Mouse (Mus musculus): ENCODE measurements at regions not wholly inside any gene's neighbourhood (a gene's known extent, or its start where the extent isn't known, plus 50 kb on each side); places are given as distances from the start of the nearest gene placed in this dataset.

DNA sequence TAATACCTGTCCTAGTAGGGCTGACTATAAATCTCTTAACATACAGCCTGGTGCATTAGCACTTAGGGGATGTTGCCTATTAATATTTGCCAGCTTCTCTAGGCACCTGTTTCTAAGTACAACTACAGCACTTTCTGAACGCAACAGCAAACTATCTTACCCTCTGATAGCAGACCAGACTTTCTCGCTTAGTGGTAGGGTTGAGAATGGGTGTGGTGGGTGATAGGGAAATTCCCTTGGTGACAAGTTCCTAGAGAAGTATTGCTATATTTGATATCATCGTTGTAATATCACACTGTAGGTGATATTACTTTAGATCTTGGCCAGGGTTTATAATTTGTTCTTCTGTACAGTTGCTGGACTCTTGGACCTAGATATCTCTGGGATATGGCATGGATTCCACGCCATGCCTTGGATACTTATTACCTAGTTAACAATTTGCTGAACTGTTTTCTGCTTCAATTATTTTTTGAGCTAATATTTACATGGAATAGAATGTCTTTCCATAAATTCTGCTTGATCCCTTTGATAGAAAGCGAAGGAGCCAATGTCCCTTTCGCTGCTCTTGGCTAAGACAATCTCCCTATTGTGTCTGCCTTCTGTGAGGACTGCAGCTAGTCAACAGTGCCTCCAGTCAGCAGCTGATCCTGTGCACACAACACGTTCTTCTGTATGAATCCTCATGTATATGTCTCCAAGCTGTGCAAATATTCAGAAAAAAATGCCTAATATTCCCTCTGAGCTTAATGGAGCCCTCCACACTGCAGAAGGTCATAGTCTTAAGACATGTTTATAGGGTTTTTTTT, 269.0 kb upstream of the Pik3r1 start:
- TF ChIP-seq CTCF (conservative IDR thresholded peaks at IDR 0.05; ENCODE audit: insufficient read depth, insufficient read length, low read depth, low read length) (no peak), POLR2A (IDR thresholded peaks at IDR 0.05; ENCODE audit: low read depth, low read length) (no peak)
